Mouse (Mus musculus) testis, adult 2 months (tissue): ENCODE data around the gene Lrmda. TPM values are rescaled to one million over a fixed set of nuclear protein-coding genes. Genes with fewer than 3 reads are reported as not detected.

ENCODE experiments used
- H3K27ac ChIP-seq: fragments of 200-500 bp; 2 replicates; pipeline ENCODE4 v1.5.1; 2012; ENCODE audit warnings: low read depth, low read length; ENCODE audit not compliant: control insufficient read depth, insufficient read depth
- H3K27me3 ChIP-seq: fragments of 200-500 bp; 2 replicates; pipeline ENCODE4 v1.6.1; 2012; ENCODE audit warnings: mild to moderate bottlenecking, low read length, moderate library complexity; ENCODE audit not compliant: control insufficient read depth, insufficient read depth
- H3K36me3 ChIP-seq: fragments of 200-500 bp; 2 replicates; pipeline ENCODE4 v1.6.1; 2012; ENCODE audit warnings: mild to moderate bottlenecking, low read length; ENCODE audit not compliant: control insufficient read depth, insufficient read depth
- H3K4me1 ChIP-seq: fragments of 200-500 bp; 2 replicates; pipeline ENCODE4 v1.6.1; 2012; ENCODE audit warnings: low read length; ENCODE audit not compliant: control insufficient read depth, insufficient read depth
- H3K4me3 ChIP-seq: fragments of 200-500 bp; 2 replicates; pipeline ENCODE4 v1.5.1; 2012; ENCODE audit warnings: low read depth, mild to moderate bottlenecking, low read length, moderate library complexity, mixed read lengths; ENCODE audit not compliant: control insufficient read depth
- CTCF ChIP-seq: fragments of 200-500 bp; IDR thresholded peaks from 2 replicates; pipeline ENCODE4 v1.5.1; 2012; ENCODE audit warnings: low read depth, mild to moderate bottlenecking, inconsistent platforms, low read length, moderate library complexity; ENCODE audit not compliant: control insufficient read depth, insufficient read depth, insufficient replicate concordance
- POLR2A ChIP-seq: fragments of 200-500 bp; IDR thresholded peaks from 2 replicates; pipeline ENCODE4 v1.6.1; 2012; ENCODE audit warnings: low read depth, mild to moderate bottlenecking, inconsistent platforms, low read length, moderate library complexity; ENCODE audit not compliant: control insufficient read depth
- polyA plus RNA-seq: library from polyadenylated mRNA; depleted of rRNA; stranded (reverse); fragments of >200 nt; gene quantifications from 2 replicates; pipeline ENCODE4 v1.2.3, GENCODE M21; 2012

The Lrmda gene
- polyA plus RNA-seq, 1 experiment, result 2.1 TPM

DNA sequence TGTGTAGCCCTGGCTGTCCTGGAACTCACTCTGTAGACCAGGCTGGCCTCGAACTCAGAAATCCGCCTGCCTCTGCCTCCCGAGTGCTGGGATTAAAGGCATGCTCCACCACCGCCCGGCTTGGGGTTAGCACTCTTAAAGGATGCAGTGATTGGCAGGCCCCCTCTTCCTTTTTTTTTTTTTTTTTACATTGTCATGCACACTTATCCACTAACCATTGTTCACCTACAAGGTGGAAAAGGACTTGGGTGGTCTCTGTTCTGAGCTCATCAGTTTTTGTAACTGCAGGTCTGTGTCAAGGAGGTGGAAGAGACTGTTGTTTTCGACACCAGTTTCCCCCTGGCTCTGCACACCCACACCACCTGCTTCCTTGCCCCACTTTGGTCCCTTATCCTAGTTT, 162.0 kb downstream of the Lrmda start:
- H3K4me3 ChIP-seq, result no peak overlapping the region
- TF ChIP-seq CTCF, result no peak
- no peak for TF ChIP-seq POLR2A
- no peaks in the 10 kb centered on the region for H3K4me1 ChIP-seq
- H3K27me3 ChIP-seq, result no peaks in the 10 kb centered on the region
- H3K36me3 ChIP-seq, result no peaks in the 10 kb centered on the region
- H3K27ac ChIP-seq, result no peak overlapping the region

DNA sequence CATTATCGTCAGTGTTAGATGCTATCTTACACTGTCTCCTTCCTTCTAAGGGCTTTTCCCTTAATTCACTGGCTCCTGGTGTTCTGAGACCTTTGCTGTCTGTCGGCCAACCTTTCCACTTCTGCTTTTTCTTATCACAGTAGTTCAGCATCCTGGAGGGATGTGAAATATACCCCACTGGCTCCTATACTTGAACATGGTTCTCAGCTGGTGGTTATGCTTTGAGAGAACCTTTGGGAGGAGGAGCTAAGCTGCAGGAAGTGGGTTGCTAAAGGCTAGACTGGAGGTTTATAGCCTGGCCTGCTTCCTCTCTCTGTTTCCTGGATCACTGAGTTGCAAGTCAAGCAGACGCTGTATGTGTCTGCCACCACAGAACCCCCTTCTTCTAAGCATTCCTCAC, 163.7 kb downstream of the Lrmda start:
- H3K27me3 ChIP-seq, result no peaks in the 10 kb centered on the region
- TF ChIP-seq POLR2A (no peak), CTCF (no peak)

DNA sequence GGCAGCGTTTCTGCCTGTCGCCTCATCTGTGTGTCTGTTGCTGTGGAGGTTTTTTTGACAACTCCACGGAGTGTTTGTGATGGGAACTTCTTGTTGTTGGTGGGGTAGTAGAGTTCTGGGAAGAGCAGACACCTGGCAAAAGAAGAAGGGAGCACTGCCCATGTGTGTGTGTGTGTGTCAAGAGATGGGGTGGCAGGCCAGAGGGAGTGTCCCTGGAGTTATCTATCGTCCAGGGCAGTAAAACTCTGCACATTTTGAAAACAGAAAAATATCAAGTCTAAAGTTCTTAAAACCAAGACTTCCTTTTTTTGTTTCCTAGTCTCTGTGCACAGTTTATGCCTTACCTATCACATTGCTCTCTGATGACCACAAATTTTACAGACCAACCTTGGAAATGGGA, 165.9 kb downstream of the Lrmda start:
- no peak overlapping the region for H3K27ac ChIP-seq
- no peaks in the 10 kb centered on the region for H3K27me3 ChIP-seq
- TF ChIP-seq POLR2A (no peak), CTCF (no peak)
- H3K4me1 ChIP-seq, result no peaks in the 10 kb centered on the region
- no peaks in the 10 kb centered on the region for H3K36me3 ChIP-seq
- H3K4me3 ChIP-seq, result no peak overlapping the region

More for the DNA sequence above, 163.7 kb downstream of the Lrmda start:
- Histone ChIP-seq H3K36me3 (no peaks in the 10 kb centered on the region), H3K4me3 (no peak overlapping the region), H3K4me1 (no peaks in the 10 kb centered on the region), H3K27ac (no peak overlapping the region)

DNA sequence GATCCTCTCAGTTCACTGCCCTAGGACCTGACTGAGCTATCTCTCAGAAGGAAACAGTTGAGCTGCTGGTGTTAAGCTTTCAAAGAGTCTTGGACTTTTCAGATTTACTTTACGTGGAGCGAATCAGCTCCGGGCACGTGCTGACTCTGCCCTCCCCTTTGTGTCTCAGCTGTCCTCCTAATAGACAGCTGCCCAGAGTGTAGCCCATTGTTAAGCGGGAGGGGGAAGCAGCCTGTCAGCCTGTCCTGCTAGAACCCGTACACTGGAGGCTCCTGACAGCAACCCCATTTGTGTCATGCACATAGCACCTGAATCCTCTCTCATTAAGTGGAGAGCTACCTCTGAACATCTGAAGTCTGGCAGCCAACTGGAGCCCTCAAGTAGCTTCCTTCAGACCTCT, 170.6 kb downstream of the Lrmda start:
- H3K4me1 ChIP-seq, result no peaks in the 10 kb centered on the region
- H3K27me3 ChIP-seq, result no peaks in the 10 kb centered on the region
- H3K27ac ChIP-seq, result no peak overlapping the region
- no peak overlapping the region for H3K4me3 ChIP-seq
- TF ChIP-seq POLR2A (no peak), CTCF (no peak)
- no peaks in the 10 kb centered on the region for H3K36me3 ChIP-seq

DNA sequence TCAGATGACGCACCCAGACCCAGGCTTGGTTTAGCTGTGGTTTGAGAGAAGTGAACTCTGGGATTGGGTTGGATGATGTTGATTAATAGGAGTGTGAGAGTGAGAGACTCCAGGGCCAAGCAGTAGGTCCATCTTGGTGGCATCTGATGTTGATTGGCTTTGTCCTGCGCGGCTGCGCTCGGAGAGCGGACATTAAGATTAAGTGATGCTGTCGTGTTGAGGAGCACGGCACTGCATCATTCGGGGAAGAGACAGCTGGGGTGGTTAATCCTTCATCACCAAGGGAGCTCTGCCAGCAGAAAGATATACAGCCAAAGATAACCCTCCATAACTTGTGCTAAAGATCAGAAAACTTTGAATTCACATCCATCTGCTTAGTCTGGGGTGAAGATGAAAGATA, 172.7 kb downstream of the Lrmda start:
- no peaks in the 10 kb centered on the region for H3K27me3 ChIP-seq
- no peaks in the 10 kb centered on the region for H3K4me1 ChIP-seq
- no peak for TF ChIP-seq CTCF
- no peak for TF ChIP-seq POLR2A
- H3K36me3 ChIP-seq, result no peaks in the 10 kb centered on the region
- H3K27ac ChIP-seq, result no peak overlapping the region
- no peak overlapping the region for H3K4me3 ChIP-seq

DNA sequence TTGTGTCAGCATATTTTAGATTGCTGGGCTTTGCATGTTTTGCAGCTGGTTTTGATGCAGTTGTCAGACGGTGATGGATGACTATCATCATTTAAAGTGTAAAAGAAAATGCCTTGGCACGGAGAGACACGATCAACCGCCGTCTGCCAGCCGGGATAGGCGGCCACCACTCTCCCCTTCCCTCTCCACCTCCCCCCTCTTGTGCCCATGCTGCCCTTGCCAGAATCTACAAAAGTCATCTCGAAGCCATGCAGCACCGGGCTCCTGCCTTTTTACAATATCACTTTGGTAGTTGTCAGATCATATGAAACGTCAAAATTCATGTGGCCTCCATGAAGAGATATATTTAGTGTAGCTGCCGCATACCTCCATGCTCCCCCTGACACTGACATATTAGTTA, 178.5 kb downstream of the Lrmda start:
- H3K4me3 ChIP-seq, result no peak overlapping the region
- H3K27me3 ChIP-seq, result no peaks in the 10 kb centered on the region
- no peak overlapping the region for H3K27ac ChIP-seq
- no peaks in the 10 kb centered on the region for H3K4me1 ChIP-seq
- H3K36me3 ChIP-seq, result no peaks in the 10 kb centered on the region
- TF ChIP-seq CTCF (no peak), POLR2A (no peak)

DNA sequence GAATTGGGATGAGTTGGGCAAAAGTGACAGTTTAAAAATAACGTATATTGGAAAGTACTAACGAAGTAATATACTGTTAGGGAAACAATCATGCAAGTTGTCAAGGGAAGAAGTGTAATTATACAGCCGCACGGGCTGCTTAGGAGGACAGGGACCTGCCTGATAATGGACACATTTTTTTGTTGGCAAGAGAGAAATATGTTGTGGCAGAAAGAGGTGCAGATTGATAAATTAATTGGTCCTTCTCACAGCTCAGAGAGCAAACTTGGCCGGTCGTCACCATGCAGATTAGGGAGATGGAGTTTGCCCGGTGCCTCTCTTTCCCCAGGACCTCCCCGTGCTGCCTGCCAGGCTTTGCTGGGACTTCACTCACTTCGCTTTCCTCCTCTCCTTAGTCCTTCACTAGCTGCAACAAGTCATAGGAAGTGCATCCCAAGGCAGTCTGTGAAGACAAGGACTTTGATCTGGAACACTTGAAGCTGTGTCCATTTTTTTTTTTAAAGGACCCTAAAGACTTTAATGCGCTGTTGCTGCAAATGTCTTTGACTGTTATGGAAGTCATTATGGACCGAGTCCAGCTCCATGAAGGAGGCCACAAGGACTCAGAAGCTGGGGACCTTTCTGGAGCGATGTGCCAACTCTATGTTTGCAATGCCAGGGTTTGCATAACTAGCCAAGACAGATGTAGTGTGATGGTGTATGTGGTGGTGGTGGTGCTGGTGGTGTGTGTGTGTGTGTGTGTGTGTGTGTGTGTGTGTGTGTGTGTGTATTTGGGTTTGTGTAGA, 179.3 kb downstream of the Lrmda start:
- no peak for TF ChIP-seq CTCF
- no peak for TF ChIP-seq POLR2A
- Histone ChIP-seq H3K36me3 (no peaks in the 10 kb centered on the region), H3K4me3 (no peak overlapping the region), H3K27ac (no peak overlapping the region), H3K4me1 (no peaks in the 10 kb centered on the region), H3K27me3 (no peaks in the 10 kb centered on the region)

DNA sequence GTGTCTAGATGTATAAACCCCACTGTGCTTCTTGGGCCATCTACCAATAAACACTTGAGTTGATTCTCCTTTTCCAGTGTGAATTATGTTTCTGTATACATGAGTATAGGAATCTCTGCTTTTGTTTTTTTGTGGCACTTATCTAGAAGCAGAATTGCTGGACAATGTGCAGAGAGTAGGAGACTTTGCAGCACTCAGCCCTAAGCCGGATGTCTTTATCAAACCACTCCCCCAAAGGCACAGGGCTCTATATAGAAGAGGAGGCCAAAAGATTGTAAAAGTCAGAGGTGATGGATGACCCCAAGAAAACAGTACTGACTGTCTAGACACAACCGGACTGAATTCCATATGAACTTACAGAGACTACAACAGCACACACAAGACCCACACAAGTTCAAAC, 182.2 kb downstream of the Lrmda start:
- H3K27me3 ChIP-seq, result no peaks in the 10 kb centered on the region
- no peaks in the 10 kb centered on the region for H3K4me1 ChIP-seq
- H3K4me3 ChIP-seq, result no peak overlapping the region
- H3K36me3 ChIP-seq, result no peaks in the 10 kb centered on the region
- H3K27ac ChIP-seq, result no peak overlapping the region
- TF ChIP-seq POLR2A (no peak), CTCF (no peak)
